Mouse (Mus musculus) forebrain, embryonic 15.5 days (tissue): Measurements from ENCODE around the gene Adarb2. TPM values are rescaled to one million over a fixed set of nuclear protein-coding genes. Genes with fewer than 3 reads are reported as not detected.

Experiments
- ATAC-seq: fragments of 200-750 bp; cut with Nextera tagmentation; replicated peaks from 2 replicates; pipeline ENCODE4 v1.8.0; 2017; ENCODE audit warnings: mild to moderate bottlenecking, moderate TSS enrichment, moderate library complexity
- H3K27ac ChIP-seq: fragments of 300-500 bp; sonication (generic); replicated peaks from 2 replicates; pipeline ENCODE4 v1.5.1; 2015; ENCODE audit warnings: mild to moderate bottlenecking, inconsistent platforms
- H3K27me3 ChIP-seq: fragments of 300-500 bp; sonication (generic); 2 replicates; pipeline ENCODE4 v1.6.1; 2015; ENCODE audit warnings: inconsistent platforms
- H3K36me3 ChIP-seq: fragments of 300-500 bp; sonication (generic); 2 replicates; pipeline ENCODE4 v1.6.1; 2015; ENCODE audit warnings: mild to moderate bottlenecking, inconsistent platforms
- H3K4me1 ChIP-seq: fragments of 300-500 bp; sonication (generic); 2 replicates; pipeline ENCODE4 v1.6.1; 2015; ENCODE audit warnings: inconsistent platforms
- H3K4me2 ChIP-seq: fragments of 300-500 bp; sonication (generic); replicated peaks from 2 replicates; pipeline ENCODE4 v1.6.1; 2015; ENCODE audit warnings: mild to moderate bottlenecking, inconsistent platforms
- H3K4me3 ChIP-seq: fragments of 300-500 bp; sonication (generic); 2 replicates; pipeline ENCODE4 v1.5.1; 2015; ENCODE audit warnings: mild to moderate bottlenecking, inconsistent platforms
- H3K9ac ChIP-seq: fragments of 300-500 bp; sonication (generic); replicated peaks from 2 replicates; pipeline ENCODE4 v1.6.1; 2015; ENCODE audit warnings: mild to moderate bottlenecking, inconsistent platforms
- H3K9me3 ChIP-seq: fragments of 300-500 bp; sonication (generic); 2 replicates; pipeline ENCODE4 v1.6.1; 2016; ENCODE audit warnings: inconsistent platforms
- WGBS: fragments of 180-500 bp; shearing (Covaris S2); methylation state at CpG from one replicate; pipeline ENCODE4 v1.1.7; 2015; ENCODE audit warnings: mixed read lengths; 5-methylcytosine and 5-hydroxymethylcytosine counted together
- polyA plus RNA-seq: library from polyadenylated mRNA; unstranded; fragments of >200 nt; fragmentation: Nextera tagmentation; extraction: Ambion mirVana; gene quantifications from 2 replicates; pipeline ENCODE4 v1.2.1, GENCODE M21; 2015

The Adarb2 gene
- polyA plus RNA-seq, 1 experiment from 2014 or later, result 19.9 TPM

GRCm38 (mm10) chr13:8467591-8468366 lies 265.1 kb downstream of the Adarb2 start:
- Histone ChIP-seq H3K27ac (no peak overlapping the region), H3K4me1 (no peaks in the 10 kb centered on the region), H3K36me3 (no peaks in the 10 kb centered on the region), H3K4me2 (no peak overlapping the region), H3K9ac (no peak overlapping the region), H3K27me3 (no peaks in the 10 kb centered on the region), H3K4me3 (no peak overlapping the region), H3K9me3 (no peaks in the 10 kb centered on the region)
- ATAC-seq, result no peak
- WGBS, result 48% methylated on average over 12 of the region's 12 CpGs

GRCm38 (mm10) chr13:8476237-8476636 lies 273.6 kb downstream of the Adarb2 start:
- H3K27ac ChIP-seq, result no peak overlapping the region

GRCm38 (mm10) chr13:8478731-8479130 lies 276.1 kb downstream of the Adarb2 start:
- 90% methylated on average over 1 of the region's 1 CpGs for WGBS
- no peaks in the 10 kb centered on the region for H3K9me3 ChIP-seq
- H3K4me3 ChIP-seq, result no peak overlapping the region
- no peaks in the 10 kb centered on the region for H3K36me3 ChIP-seq
- ATAC-seq, result no peak
- no peak overlapping the region for H3K9ac ChIP-seq
- H3K4me2 ChIP-seq, result no peak overlapping the region
- no peak overlapping the region for H3K27ac ChIP-seq
- H3K4me1 ChIP-seq, result no peaks in the 10 kb centered on the region
- no peaks in the 10 kb centered on the region for H3K27me3 ChIP-seq

More at GRCm38 (mm10) chr13:8476237-8476636, 273.6 kb downstream of the Adarb2 start:
- no peak overlapping the region for H3K4me2 ChIP-seq
- H3K9ac ChIP-seq, result no peak overlapping the region
- H3K4me3 ChIP-seq, result no peak overlapping the region
- ATAC-seq, result peak; percentile 41; the same call in 1 of the 2 replicates
- no peaks in the 10 kb centered on the region for H3K27me3 ChIP-seq
- 69% methylated on average over 3 of the region's 3 CpGs for WGBS
- no peaks in the 10 kb centered on the region for H3K4me1 ChIP-seq
- H3K9me3 ChIP-seq, result no peaks in the 10 kb centered on the region
- H3K36me3 ChIP-seq, result no peaks in the 10 kb centered on the region

DNA sequence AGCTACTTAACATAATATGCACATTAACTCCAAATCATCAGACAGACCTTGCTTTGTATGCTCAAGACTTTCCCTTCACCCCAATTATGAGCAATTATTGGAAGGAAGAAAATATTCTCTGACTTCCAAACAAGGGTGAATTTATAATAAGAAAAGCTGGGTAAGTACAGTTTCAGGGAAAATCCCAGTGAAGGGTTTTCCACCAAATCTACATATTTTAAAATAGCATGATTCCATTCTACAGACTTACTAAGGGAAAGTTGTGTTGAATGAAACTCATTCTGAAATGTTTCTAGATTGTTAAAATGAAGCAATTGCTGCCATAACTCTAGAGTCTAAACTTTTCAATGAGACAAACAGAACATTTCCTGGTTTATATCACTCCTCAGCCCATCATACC lies 277.3 kb downstream of the Adarb2 start:
- no peak for ATAC-seq
- H3K36me3 ChIP-seq, result no peaks in the 10 kb centered on the region
- H3K9me3 ChIP-seq, result no peaks in the 10 kb centered on the region
- H3K4me1 ChIP-seq, result peaks cover 7% of the 10 kb centered on the region
- no peak overlapping the region for H3K4me2 ChIP-seq
- no peaks in the 10 kb centered on the region for H3K27me3 ChIP-seq
- H3K27ac ChIP-seq, result no peak overlapping the region
- H3K9ac ChIP-seq, result no peak overlapping the region
- no peak overlapping the region for H3K4me3 ChIP-seq

GRCm38 (mm10) chr13:8481347-8481746 lies 278.7 kb downstream of the Adarb2 start:
- H3K9me3 ChIP-seq, result no peaks in the 10 kb centered on the region
- H3K27ac ChIP-seq, result no peak overlapping the region
- 41% methylated on average over 3 of the region's 3 CpGs for WGBS
- H3K4me2 ChIP-seq, result no peak overlapping the region
- peaks cover 7% of the 10 kb centered on the region for H3K4me1 ChIP-seq
- no peak overlapping the region for H3K4me3 ChIP-seq
- no peaks in the 10 kb centered on the region for H3K27me3 ChIP-seq
- H3K36me3 ChIP-seq, result no peaks in the 10 kb centered on the region
- H3K9ac ChIP-seq, result no peak overlapping the region
- no peak for ATAC-seq

- H3K27me3 ChIP-seq, result no peaks in the 10 kb centered on the region
- peak; percentile 89 for ATAC-seq
- no peaks in the 10 kb centered on the region for H3K9me3 ChIP-seq
- 23% methylated on average over 4 of the region's 4 CpGs for WGBS
- peak overlapping the region; percentile 17 for H3K27ac ChIP-seq
- no peak overlapping the region for H3K4me2 ChIP-seq
- H3K9ac ChIP-seq, result no peak overlapping the region
- H3K4me3 ChIP-seq, result no peak overlapping the region
- no peaks in the 10 kb centered on the region for H3K36me3 ChIP-seq
- peaks cover 7% of the 10 kb centered on the region for H3K4me1 ChIP-seq
These were observed 282.1 kb downstream of the Adarb2 start for GRCm38 (mm10) chr13:8484592-8485272.

GRCm38 (mm10) chr13:8487756-8488434 lies 285.2 kb downstream of the Adarb2 start:
- Histone ChIP-seq H3K9me3 (no peaks in the 10 kb centered on the region), H3K27ac (no peak overlapping the region), H3K27me3 (no peaks in the 10 kb centered on the region), H3K4me3 (no peak overlapping the region), H3K36me3 (no peaks in the 10 kb centered on the region), H3K4me1 (peaks cover 7% of the 10 kb centered on the region), H3K4me2 (no peak overlapping the region), H3K9ac (no peak overlapping the region)
- no peak for ATAC-seq
- 80% methylated on average over 5 of the region's 5 CpGs for WGBS

- Histone ChIP-seq H3K4me2 (no peak overlapping the region), H3K4me3 (no peak overlapping the region), H3K4me1 (no peaks in the 10 kb centered on the region), H3K27me3 (no peaks in the 10 kb centered on the region), H3K27ac (no peak overlapping the region), H3K36me3 (no peaks in the 10 kb centered on the region), H3K9me3 (no peaks in the 10 kb centered on the region), H3K9ac (no peak overlapping the region)
- WGBS, result 83% methylated on average over 5 of the region's 5 CpGs
- ATAC-seq, result no peak
These were observed 290.7 kb downstream of the Adarb2 start for GRCm38 (mm10) chr13:8493363-8493762.

DNA sequence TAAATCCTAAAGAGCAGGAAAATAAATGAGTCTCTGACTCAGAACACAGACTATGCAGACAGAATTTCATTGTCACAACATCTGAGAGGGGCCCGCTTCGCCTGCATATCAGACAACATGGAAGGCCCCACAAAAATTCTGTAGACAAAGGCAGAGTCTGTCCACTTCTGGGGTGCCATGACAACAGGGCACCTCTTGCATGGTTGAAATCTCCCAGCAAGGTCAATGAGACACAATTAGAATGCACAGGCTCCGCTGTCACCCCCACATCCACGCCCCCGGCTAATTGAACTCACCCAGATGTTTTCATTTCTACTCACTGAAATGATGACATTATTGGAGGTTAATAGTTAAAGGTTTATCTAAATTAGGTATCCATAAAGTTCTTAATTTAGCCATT lies 296.9 kb downstream of the Adarb2 start:
- ATAC-seq, result no peak
- Histone ChIP-seq H3K4me3 (no peak overlapping the region), H3K9ac (no peak overlapping the region), H3K4me1 (no peaks in the 10 kb centered on the region), H3K27me3 (no peaks in the 10 kb centered on the region), H3K36me3 (no peaks in the 10 kb centered on the region), H3K9me3 (no peaks in the 10 kb centered on the region), H3K27ac (no peak overlapping the region), H3K4me2 (no peak overlapping the region)
- WGBS, result 50% methylated on average over 5 of the region's 5 CpGs

- no peaks in the 10 kb centered on the region for H3K36me3 ChIP-seq
- H3K9ac ChIP-seq, result no peak overlapping the region
- no peak overlapping the region; the same call in 1 of the 2 replicates for H3K27ac ChIP-seq
- no peaks in the 10 kb centered on the region for H3K9me3 ChIP-seq
- no peak overlapping the region for H3K4me3 ChIP-seq
- 0 out of 2 replicates have a peak, but pooled peaks have one; percentile 41 for ATAC-seq
- no peak overlapping the region for H3K4me2 ChIP-seq
- WGBS, result 71% methylated on average over 7 of the region's 7 CpGs
- no peaks in the 10 kb centered on the region for H3K27me3 ChIP-seq
- no peaks in the 10 kb centered on the region for H3K4me1 ChIP-seq
These were observed 308.6 kb downstream of the Adarb2 start for GRCm38 (mm10) chr13:8511069-8511817.

GRCm38 (mm10) chr13:8515979-8516715 lies 313.5 kb downstream of the Adarb2 start:
- Histone ChIP-seq H3K9me3 (no peaks in the 10 kb centered on the region), H3K27me3 (no peaks in the 10 kb centered on the region), H3K4me2 (no peak overlapping the region), H3K4me3 (no peak overlapping the region), H3K27ac (no peak overlapping the region), H3K9ac (no peak overlapping the region), H3K4me1 (no peaks in the 10 kb centered on the region), H3K36me3 (no peaks in the 10 kb centered on the region)
- no peak for ATAC-seq
- 82% methylated on average over 4 of the region's 4 CpGs for WGBS
